ENCODE assay signal across 15 mouse cellular contexts in the genomic region with DNA sequence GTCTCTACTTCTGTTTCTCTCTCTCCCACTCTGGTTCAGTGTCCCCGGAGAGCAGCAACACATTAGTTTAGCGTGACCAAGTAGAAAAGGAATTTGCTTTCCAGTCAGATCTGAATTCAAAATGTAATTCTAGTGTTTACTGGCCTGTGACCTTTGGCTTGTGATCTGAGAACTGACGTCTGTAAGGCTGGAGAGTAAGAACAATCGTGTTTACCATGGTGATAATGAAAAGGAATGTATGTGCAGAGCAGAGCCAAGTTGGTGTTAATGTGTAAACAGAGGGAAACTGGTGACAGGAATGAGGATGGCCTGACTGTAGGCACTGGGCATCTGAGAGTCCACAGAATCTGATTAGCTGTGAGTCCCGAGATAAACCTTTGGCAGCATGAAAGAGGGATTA. TPM values are rescaled to one million over a fixed set of nuclear protein-coding genes. Genes with fewer than 3 reads are reported as not detected.
DNase-seq lines count a peak whose midpoint lies in the region; ATAC-seq and TF ChIP-seq lines count a peak whose summit lies in the region.
"Had no signal": no experiment of that assay in that cellular context is flagged by ENCODE, and none has a peak within 500 bp of the region (broad histone marks: within the 10 kb centered on the region; RNA-seq: fewer than 3 reads in every experiment).

No protein-coding gene starts in this region.

- TF ChIP-seq CTCF in hindbrain, postnatal 0 days (IDR thresholded peaks at IDR 0.05; ENCODE audit: low read depth) = no peak

- WGBS in hindbrain, postnatal 0 days = 13% methylated on average over 5 of the region's 5 CpGs
- WGBS in hindbrain, embryonic 14.5 days = 16% methylated on average over 5 of the region's 5 CpGs
- 16% methylated on average over 5 of the region's 5 CpGs for WGBS in intestine, embryonic 16.5 days

- H3K9me3 ChIP-seq in hindbrain, postnatal 0 days (ENCODE audit: low read length) = no peaks in the 10 kb centered on the region
- no peaks in the 10 kb centered on the region for H3K9me3 ChIP-seq in hindbrain, embryonic 14.5 days (ENCODE audit: control insufficient read depth, low read length)
- 0 out of 2 replicates have a peak, but pooled peaks cover 4% of the 10 kb centered on the region for H3K9me3 ChIP-seq in intestine, embryonic 16.5 days (ENCODE audit: control insufficient read depth, low read length)

- H3K36me3 ChIP-seq in hindbrain, postnatal 0 days (ENCODE audit: insufficient read depth, low read length) = no peaks in the 10 kb centered on the region
- H3K36me3 ChIP-seq in hindbrain, embryonic 14.5 days (replicated peaks; ENCODE audit: control insufficient read depth, insufficient read depth) = no peaks in the 10 kb centered on the region
- H3K36me3 ChIP-seq in intestine, embryonic 16.5 days (ENCODE audit: control insufficient read depth, insufficient read depth, low read length) = no peaks in the 10 kb centered on the region
- H3K36me3 ChIP-seq: limb, embryonic 12.5 days had no signal

- H3K4me2 ChIP-seq in hindbrain, postnatal 0 days (ENCODE audit: low read depth, low read length) = no peak overlapping the region
- H3K4me2 ChIP-seq in hindbrain, embryonic 14.5 days (replicated peaks) = no peak overlapping the region
- H3K4me2 ChIP-seq in intestine, embryonic 16.5 days (ENCODE audit: low read depth, low read length) = no peak overlapping the region
- H3K4me2 ChIP-seq: limb, embryonic 12.5 days had no signal

- H3K4me3 ChIP-seq in hindbrain, postnatal 0 days (ENCODE audit: low read length) = no peak overlapping the region
- no peak overlapping the region for H3K4me3 ChIP-seq in hindbrain, embryonic 14.5 days (replicated peaks; ENCODE audit: low read length)
- no peak overlapping the region for H3K4me3 ChIP-seq in intestine, embryonic 16.5 days (ENCODE audit: low read length)
- H3K4me3 ChIP-seq: limb, embryonic 12.5 days had no signal

- no peak overlapping the region for H3K9ac ChIP-seq in hindbrain, postnatal 0 days (replicated peaks; ENCODE audit: low read length)
- no peak overlapping the region for H3K9ac ChIP-seq in hindbrain, embryonic 14.5 days
- H3K9ac ChIP-seq in intestine, embryonic 16.5 days (ENCODE audit: low read depth, low read length) = no peak overlapping the region
- H3K9ac ChIP-seq: forebrain, postnatal 0 days; limb, embryonic 12.5 days had no signal

- H3K4me1 ChIP-seq in hindbrain, postnatal 0 days (ENCODE audit: insufficient read depth, low read length) = 0 out of 2 replicates have a peak, but pooled peaks cover 4% of the 10 kb centered on the region
- no peaks in the 10 kb centered on the region for H3K4me1 ChIP-seq in hindbrain, embryonic 14.5 days (replicated peaks; ENCODE audit: control insufficient read depth, insufficient read depth, low read length)
- H3K4me1 ChIP-seq in intestine, embryonic 16.5 days (ENCODE audit: control insufficient read depth, insufficient read depth, low read length) = 0 out of 2 replicates have a peak, but pooled peaks cover 10% of the 10 kb centered on the region

- no peak for ATAC-seq in hindbrain, postnatal 0 days
- ATAC-seq in hindbrain, embryonic 14.5 days (ENCODE audit: low FRiP score) = no peak
- ATAC-seq in intestine, embryonic 16.5 days = peak; percentile 50
- no peak for ATAC-seq in cerebellum, adult (ENCODE audit: insufficient number of reproducible peaks, low FRiP score, low TSS enrichment)
- ATAC-seq: forebrain, postnatal 0 days; hindbrain, embryonic 16.5 days had no signal

- DNase-seq in hindbrain, postnatal 0 days (ENCODE audit: low spot score) = peak; percentile 29
- DNase-seq in hindbrain, embryonic 14.5 days (ENCODE audit: low spot score) = no peak
- peak; percentile 81 for DNase-seq in Muller cell, postnatal 12 days (ENCODE audit: inconsistent ontology term)
- peak; percentile 79 for DNase-seq in lung, postnatal 10 days
- no peak for DNase-seq in adrenal gland, adult 18-20 months (ENCODE audit: low spot score in 2 of 2)
- no peak for DNase-seq in ovary, adult 18-20 months (ENCODE audit: low spot score)
- DNase-seq: cerebellum, adult 9-10 months; forebrain, postnatal 0 days; layer of hippocampus, adult 9-11 months had no signal

- no peaks in the 10 kb centered on the region for H3K27me3 ChIP-seq in hindbrain, postnatal 0 days (ENCODE audit: insufficient read depth, low read length)
- H3K27me3 ChIP-seq in hindbrain, embryonic 14.5 days (ENCODE audit: control insufficient read depth, insufficient read depth, low read length) = no peaks in the 10 kb centered on the region
- no peaks in the 10 kb centered on the region for H3K27me3 ChIP-seq in intestine, embryonic 16.5 days (replicated peaks; ENCODE audit: control insufficient read depth, insufficient read depth, low read length)
- H3K27me3 ChIP-seq: limb, embryonic 12.5 days had no signal

- no peak overlapping the region for H3K27ac ChIP-seq in hindbrain, postnatal 0 days
- H3K27ac ChIP-seq in hindbrain, embryonic 14.5 days = no peak overlapping the region
- no peak overlapping the region for H3K27ac ChIP-seq in intestine, embryonic 16.5 days (ENCODE audit: low read length)
- H3K27ac ChIP-seq: limb, embryonic 12.5 days had no signal

RNA-seq across cellular contexts. Expression of gene Kcne2, which starts 57.7 kb away (rescaled TPM):
- 4.7 and 8.2 TPM in 2 replicates for total RNA-seq in hindbrain, postnatal 0 days (2014; rRNA removed)
- polyA plus RNA-seq in hindbrain, postnatal 0 days (2015; fragmentation: Nextera tagmentation; extraction: Ambion mirVana) = 19.1 and 19.3 TPM in 2 replicates
- 32.3 and 53.8 TPM in 2 replicates for polyA plus RNA-seq in hindbrain, embryonic 14.5 days (2014; fragmentation: Nextera tagmentation; extraction: Ambion mirVana)
- 0.10 and 0.21 TPM in 2 replicates for polyA plus RNA-seq in intestine, embryonic 16.5 days (2015; fragmentation: Nextera tagmentation; extraction: Ambion mirVana)
- total RNA-seq in adrenal gland, adult 18-20 months (2021) = not detected
- total RNA-seq: adrenal gland, postnatal 4 days; heart, adult 8-10 months had no signal

Comparison
In these comparisons a context has a peak if more than half of its experiments do, and no peak if none do; other contexts are left out.
1. DNase-seq: peak in hindbrain, postnatal 0 days (single experiment), Muller cell, postnatal 12 days (single experiment) and lung, postnatal 10 days (single experiment); none in hindbrain, embryonic 14.5 days (single experiment), adrenal gland, adult 18-20 months (0 of 2) and ovary, adult 18-20 months (single experiment).
2. RNA of gene Kcne2, which starts 57.7 kb away (polyA plus RNA-seq): 32.3 to 53.8 TPM in hindbrain, embryonic 14.5 days and 19.1 to 19.3 TPM in hindbrain, postnatal 0 days; 0.10 to 0.21 TPM in intestine, embryonic 16.5 days; every median in the first group is over 10 times any median in the second.